Mouse (Mus musculus) liver (tissue): ENCODE data around the gene Fggy.

ENCODE experiments used
- DNase-seq: peaks from one replicate; pipeline ENCODE4 v3.0.0-alpha.2; 2020; ENCODE audit warnings: mixed read lengths

The Fggy gene

GRCm38 (mm10) chr4:95793647-95794328, 236.5 kb downstream of the Fggy start:
- DNase-seq, result no peak

- DNase-seq, result no peak
Observed at GRCm38 (mm10) chr4:95794651-95795050, 237.3 kb downstream of the Fggy start.

DNA sequence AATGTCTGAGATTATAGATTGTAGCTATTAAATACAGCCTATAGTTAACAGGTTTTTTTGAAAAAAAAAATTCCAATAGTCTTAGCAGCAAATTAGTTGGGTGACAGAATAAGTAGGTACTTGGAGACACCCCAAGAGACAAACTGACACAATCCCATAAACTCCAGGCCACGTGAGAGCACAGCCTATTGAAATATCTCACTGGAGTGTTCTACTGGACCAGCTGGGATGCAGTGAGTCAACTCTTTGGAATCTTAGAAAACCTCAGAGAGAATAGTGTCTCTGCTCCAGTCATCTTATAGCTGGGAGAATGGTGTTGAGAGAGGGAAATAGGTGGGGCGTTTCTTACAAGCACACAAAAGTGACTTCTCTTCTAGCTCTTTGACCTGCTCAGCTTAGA, 238.0 kb downstream of the Fggy start:
- no peak for DNase-seq

- no peak for DNase-seq
Observed at GRCm38 (mm10) chr4:95819650-95820049, 262.3 kb downstream of the Fggy start.

GRCm38 (mm10) chr4:95821906-95822579, 264.7 kb downstream of the Fggy start:
- no peak for DNase-seq

DNA sequence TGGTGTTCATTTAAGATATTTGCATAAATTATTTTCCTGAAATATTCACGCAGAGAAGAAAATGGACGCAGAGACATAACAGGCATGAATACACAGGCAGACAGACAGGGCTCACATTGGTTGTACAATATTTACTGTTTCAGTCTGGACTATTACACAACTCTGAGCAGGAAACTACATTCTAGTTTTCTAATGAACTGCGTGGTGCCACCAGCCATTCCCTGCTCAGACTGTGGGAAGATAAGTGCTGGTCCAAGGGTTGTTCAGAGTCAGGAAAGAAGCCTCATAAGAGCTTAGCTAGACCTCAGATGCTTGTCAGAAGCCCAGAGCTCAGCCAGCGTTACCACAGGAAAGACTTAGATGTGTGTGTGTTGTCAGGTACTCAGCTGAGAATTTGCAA, 270.9 kb downstream of the Fggy start:
- DNase-seq, result no peak

DNA sequence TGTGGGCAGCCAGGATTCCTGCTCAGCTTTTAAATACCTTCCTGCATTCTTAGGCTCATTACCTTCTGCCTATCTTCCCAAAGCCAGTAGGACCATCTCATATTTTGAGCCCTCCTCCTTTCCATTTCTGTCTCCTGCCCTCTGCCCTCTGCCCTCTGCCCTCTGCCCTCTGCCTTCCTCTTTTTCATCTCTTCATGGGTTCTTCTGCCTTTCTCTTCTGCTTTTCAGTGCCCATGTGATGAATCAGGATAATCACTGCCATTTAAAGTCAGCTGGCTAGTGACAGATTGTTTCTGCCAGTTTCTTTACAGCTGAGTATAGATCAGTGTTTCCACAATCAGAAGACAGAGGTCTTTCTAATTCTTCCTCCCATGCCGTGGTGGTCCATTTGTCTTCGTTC, 273.0 kb downstream of the Fggy start:
- no peak for DNase-seq

- no peak for DNase-seq
Observed at GRCm38 (mm10) chr4:95839860-95840259, 282.6 kb downstream of the Fggy start.

- no peak for DNase-seq
Observed at GRCm38 (mm10) chr4:95840389-95841053, 283.2 kb downstream of the Fggy start.

GRCm38 (mm10) chr4:95845981-95846617, 288.8 kb downstream of the Fggy start:
- no peak for DNase-seq

DNA sequence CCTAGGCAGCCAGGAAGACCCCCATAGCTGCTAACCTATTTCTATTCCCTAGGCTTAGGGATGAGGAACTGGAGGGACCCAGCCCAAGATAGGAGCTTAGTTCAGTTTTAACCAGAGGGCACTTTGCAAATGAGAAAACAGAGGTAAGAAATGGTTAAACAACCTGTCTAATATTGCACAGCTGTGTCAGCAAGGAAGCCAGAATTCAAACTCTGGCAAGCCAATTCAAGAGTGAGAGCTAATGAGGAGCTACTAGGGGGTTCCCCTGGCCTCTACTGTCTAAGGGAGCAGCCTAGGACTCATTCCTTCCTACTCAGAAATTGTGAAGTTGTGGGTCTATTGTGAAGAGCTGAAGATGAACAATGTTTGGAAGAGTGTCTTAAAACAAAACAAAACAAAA, 289.9 kb downstream of the Fggy start:
- no peak for DNase-seq

DNA sequence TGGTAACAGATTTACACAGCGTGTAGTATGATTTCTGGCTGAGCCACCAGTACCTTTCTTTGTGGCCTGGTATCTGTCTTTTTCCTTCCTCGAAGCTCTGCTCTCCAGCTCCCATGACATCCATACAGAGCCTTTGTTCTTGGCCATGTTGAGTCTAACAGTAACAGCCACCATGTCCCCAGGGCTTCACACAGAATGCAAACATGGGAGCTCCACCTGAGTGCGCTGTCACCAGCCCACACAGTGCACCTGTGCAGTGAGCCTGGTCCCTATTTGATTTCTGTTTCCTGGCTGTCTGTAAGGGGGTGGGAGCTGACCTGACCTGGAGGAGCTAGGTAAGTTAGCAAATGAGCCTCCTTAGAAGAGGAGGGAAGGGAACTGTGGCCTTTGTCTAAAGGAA, 290.4 kb downstream of the Fggy start:
- DNase-seq, result no peak

GRCm38 (mm10) chr4:95849497-95849896, 292.2 kb downstream of the Fggy start:
- DNase-seq, result no peak

DNA sequence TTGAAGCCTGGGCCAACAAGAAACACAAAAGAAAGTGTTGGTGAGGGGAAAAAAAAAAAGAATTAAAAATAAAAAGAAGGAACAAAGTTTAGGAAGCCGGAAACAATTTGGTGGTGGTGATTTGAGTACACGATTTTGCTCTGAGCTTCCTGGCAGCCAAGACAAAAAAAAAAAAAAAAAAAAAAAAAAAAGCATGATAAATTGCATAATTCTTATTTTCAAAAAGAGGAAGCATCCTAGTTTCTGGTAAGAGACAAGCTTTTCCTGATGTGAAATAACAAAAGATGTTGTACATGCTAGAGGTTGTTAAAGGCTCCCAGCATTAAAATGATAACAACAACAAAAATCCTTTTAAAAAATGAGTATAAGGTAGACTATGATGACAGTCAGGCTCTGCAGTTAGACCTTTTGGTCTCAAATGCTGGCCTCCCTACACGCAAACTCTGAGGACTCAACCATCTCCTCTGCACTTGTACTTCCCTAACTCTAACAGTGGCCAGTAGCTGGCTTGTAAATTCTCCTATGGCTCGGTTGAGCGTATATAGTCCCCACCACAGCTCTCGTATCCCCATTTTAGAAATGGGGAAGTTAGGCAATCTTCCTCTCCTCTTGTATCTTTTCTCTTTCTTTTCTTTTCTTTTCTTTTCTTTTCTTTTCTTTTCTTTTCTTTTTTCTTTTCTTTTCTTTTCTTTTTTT, 292.9 kb downstream of the Fggy start:
- DNase-seq, result no peak

- no peak for DNase-seq
Observed at GRCm38 (mm10) chr4:95852257-95852656, 294.9 kb downstream of the Fggy start.

GRCm38 (mm10) chr4:95856008-95856407, 298.7 kb downstream of the Fggy start:
- DNase-seq, result no peak

- no peak for DNase-seq
Observed at GRCm38 (mm10) chr4:95860601-95861000, 303.3 kb downstream of the Fggy start.

DNA sequence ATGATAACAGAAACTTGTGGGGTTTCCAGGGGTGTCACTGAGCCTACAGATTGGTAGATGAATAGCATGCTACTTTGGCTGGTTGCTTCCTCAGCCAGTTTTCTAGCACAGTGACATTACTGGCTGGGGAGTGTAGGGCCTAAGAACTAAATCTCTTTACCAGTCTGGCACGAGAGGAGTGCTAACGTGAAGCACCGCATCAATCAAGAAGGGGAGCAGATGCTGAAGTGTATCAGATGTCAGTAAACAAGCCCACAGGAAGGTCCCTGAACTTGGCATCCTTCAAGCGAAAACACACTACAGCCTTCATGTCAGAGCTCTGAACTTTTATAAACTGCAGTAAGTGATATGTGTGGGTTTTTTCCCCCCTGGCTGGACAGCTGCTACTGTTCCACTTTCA, 303.8 kb downstream of the Fggy start:
- no peak for DNase-seq

DNA sequence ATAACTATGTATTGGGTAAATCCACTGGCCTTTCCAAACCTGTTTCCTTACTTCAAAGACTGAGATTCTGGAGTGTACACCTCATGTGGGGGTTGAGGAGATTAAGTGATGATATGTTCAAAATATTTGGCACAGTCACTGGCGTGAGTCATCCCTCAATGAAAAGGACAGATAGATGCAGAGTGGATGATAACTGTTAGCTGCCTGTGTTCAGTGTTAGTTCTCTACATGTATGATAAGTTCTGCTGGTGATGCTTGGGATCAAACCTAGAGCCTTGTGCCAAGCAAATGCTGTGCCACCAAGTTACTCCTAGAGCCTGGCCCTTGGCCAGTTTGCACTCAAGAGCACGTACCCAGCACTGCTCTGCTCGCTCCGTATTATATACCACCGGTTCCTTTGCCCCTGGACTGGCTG, 304.4 kb downstream of the Fggy start:
- DNase-seq, result no peak

DNA sequence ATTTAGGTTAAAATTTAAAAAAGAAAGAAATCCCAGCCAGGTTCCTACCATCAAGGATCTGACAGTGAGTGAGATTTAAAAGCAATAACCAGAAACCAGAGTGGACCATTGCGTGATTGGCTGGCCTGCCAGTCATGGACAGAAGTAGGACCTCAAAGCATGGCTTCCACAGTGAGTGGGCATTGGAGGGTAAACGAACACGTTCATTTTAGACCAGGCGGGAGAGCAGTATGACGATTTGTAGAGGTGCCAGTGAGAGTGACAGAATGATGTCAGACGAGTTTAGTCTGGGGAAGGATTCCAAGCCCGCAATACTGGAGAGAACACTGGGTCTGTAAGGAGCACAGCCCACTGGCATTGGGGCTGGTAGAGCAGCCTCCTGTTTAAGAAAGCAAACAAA, 305.0 kb downstream of the Fggy start:
- no peak for DNase-seq

DNA sequence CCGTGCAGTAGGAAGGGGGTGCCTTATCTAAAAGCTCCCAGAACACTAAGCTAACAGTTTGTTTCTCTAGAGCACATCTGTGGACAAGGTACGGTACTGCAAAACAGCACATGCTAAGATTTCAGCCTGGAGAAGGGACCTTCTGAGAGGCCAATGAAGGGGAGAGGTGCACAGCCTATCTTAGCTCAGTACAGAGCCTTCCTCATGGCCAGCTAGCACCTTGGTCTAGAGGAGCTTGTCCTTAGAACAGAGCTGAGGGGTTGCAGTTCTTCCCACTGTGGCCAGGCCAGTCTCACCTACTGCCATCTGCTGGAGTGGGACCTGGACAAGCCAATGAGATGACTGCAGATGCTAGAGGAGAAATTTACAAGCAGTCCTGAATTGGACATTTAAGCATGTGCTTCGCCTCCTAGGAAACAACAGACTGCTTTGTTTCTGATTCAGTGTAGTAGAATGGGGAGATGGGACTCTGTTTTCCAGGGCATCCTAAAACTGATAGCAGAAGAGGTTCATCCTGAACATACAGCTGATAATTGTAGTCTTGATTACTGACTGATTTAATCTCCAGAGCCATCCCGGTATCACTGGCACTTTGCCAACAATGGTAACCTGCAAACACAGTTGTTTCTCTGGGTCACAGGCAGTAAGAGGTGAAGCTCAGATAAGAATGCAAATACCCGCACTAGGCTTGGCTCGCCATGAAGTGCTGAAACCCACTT, 305.6 kb downstream of the Fggy start:
- no peak for DNase-seq

DNA sequence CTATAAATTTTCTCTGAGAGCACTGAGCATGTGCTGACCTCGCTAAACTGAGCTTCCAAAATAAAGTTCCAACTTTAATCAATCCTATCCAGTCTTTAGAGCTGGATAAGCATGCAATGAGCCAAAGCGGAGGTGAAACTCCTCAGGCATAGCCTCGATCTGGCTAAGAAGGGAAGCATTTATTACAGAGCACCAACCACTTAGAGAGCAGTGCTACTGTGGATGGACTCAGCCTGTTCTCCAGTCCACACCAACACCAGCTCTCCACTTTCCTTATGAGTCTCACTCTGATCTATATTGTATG, 306.1 kb downstream of the Fggy start:
- no peak for DNase-seq

DNA sequence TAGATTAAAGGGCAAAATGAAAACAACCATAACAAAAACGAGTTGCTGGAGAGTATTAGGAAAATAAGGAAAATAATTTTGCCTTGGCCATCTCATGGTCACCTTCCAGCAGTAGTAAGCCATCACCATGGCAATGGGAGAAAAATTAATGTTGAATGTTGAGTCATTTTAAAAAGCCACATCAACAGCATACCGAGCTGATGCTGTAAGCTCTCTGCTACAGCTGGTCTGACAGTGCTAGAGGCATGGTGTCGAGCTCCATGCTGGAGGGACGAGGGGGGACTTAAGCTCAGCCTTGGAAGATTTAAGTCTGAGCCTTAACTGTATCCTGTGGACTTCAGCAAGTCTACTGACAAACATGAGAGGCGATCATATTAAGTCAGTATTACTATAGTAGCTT, 307.9 kb downstream of the Fggy start:
- no peak for DNase-seq
